Mouse (Mus musculus) heart, embryonic 16.5 days (tissue): ENCODE measurements at regions not wholly inside any gene's neighbourhood (a gene's known extent, or its start where the extent isn't known, plus 50 kb on each side); places are given as distances from the start of the nearest gene placed in this dataset.
A peak's percentile ranks its signal among the peaks of the same experiment; 100 is the strongest.

Experiments
- ATAC-seq: fragments of 200-750 bp; cut with Nextera tagmentation; replicated peaks from 2 replicates; pipeline ENCODE4 v1.8.0; 2017; ENCODE audit warnings: moderate number of reproducible peaks; ENCODE audit not compliant: insufficient read depth, low FRiP score; ENCODE audit errors: extremely low read depth
- H3K27ac ChIP-seq: fragments of 300-500 bp; sonication (generic); 2 replicates; pipeline ENCODE4 v1.5.1; 2014; ENCODE audit warnings: mild to moderate bottlenecking, low read length, control low read depth, moderate library complexity
- H3K27me3 ChIP-seq: fragments of 300-500 bp; sonication (generic); 2 replicates; pipeline ENCODE4 v1.6.1; 2014; ENCODE audit warnings: low read length, mixed read lengths; ENCODE audit not compliant: control insufficient read depth, insufficient read depth
- H3K36me3 ChIP-seq: fragments of 300-500 bp; sonication (generic); 2 replicates; pipeline ENCODE4 v1.6.1; 2014; ENCODE audit not compliant: control insufficient read depth, insufficient read depth
- H3K4me1 ChIP-seq: fragments of 300-500 bp; sonication (generic); 2 replicates; pipeline ENCODE4 v1.6.1; 2014; ENCODE audit warnings: low read length, mixed read lengths; ENCODE audit not compliant: control insufficient read depth, insufficient read depth
- H3K4me2 ChIP-seq: fragments of 300-500 bp; sonication (generic); 2 replicates; pipeline ENCODE4 v1.6.1; 2014; ENCODE audit warnings: low read depth, mild to moderate bottlenecking, control low read depth, low read length
- H3K4me3 ChIP-seq: fragments of 300-500 bp; sonication (generic); 2 replicates; pipeline ENCODE4 v1.5.1; 2014; ENCODE audit warnings: mild to moderate bottlenecking, control low read depth, low read length
- H3K9ac ChIP-seq: fragments of 300-500 bp; sonication (generic); 2 replicates; pipeline ENCODE4 v1.6.1; 2014; ENCODE audit warnings: low read length, control low read depth
- H3K9me3 ChIP-seq: fragments of 300-500 bp; sonication (generic); replicated peaks from 2 replicates; pipeline ENCODE4 v1.6.1; 2016; ENCODE audit warnings: low read length; ENCODE audit not compliant: control insufficient read depth
- WGBS: fragments of 180-500 bp; shearing (Covaris S2); extraction: QIAGEN DNeasy Blood & Tissue Kit; methylation state at CpG from one replicate; pipeline ENCODE4 v1.1.7; 2014; 5-methylcytosine and 5-hydroxymethylcytosine counted together

GRCm38 (mm10) chr12:12498621-12499020 is 236.7 kb downstream of the Fam49a start:
- no peak overlapping the region for H3K4me3 ChIP-seq
- H3K27ac ChIP-seq, result no peak overlapping the region
- peaks cover 17% of the 10 kb centered on the region for H3K4me1 ChIP-seq
- no peaks in the 10 kb centered on the region for H3K36me3 ChIP-seq
- no peak overlapping the region for H3K9ac ChIP-seq
- ATAC-seq, result no peak
- no peaks in the 10 kb centered on the region for H3K27me3 ChIP-seq
- no peak overlapping the region for H3K4me2 ChIP-seq
- no peaks in the 10 kb centered on the region for H3K9me3 ChIP-seq

DNA sequence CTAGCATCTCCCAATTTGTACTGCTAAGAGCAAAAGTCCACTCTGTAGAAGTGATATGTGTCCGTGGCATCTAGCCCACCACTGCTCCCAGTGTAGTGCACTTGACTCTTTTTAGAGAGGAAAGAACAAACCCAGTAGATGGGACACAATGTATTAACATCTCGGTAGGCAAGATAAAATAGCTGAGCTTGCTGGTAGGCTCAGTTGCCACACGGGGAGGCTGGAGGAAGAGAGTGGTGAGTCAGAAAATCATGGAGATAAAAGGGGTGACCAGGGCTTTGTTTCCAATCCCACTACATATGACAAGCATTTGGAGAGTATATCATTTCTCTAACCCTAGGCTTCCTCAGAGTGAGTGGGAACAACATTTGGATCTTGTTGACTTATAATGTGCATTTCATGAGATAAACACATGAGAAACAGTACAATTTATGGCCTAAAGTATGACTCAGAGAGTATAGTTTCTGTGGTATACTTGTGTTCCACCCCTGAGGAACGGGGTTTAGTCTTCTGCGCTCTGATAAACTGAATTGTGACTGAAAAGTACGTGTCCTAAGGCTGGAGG is 235.4 kb downstream of the Fam49a start:
- 62% methylated on average over 6 of the region's 6 CpGs for WGBS

GRCm38 (mm10) chr12:12496593-12497141 is 234.7 kb downstream of the Fam49a start:
- H3K4me2 ChIP-seq, result no peak overlapping the region
- no peaks in the 10 kb centered on the region for H3K27me3 ChIP-seq
- ATAC-seq, result peak; percentile 77
- WGBS, result 39% methylated on average over 7 of the region's 7 CpGs
- H3K4me1 ChIP-seq, result peaks cover 17% of the 10 kb centered on the region
- H3K4me3 ChIP-seq, result no peak overlapping the region
- no peak overlapping the region for H3K9ac ChIP-seq
- H3K36me3 ChIP-seq, result no peaks in the 10 kb centered on the region
- no peaks in the 10 kb centered on the region for H3K9me3 ChIP-seq
- H3K27ac ChIP-seq, result peak overlapping the region; percentile 61

More for the DNA sequence above, 235.4 kb downstream of the Fam49a start:
- H3K9ac ChIP-seq, result no peak overlapping the region
- H3K4me3 ChIP-seq, result no peak overlapping the region
- no peaks in the 10 kb centered on the region for H3K36me3 ChIP-seq
- 0 out of 2 replicates have a peak, but pooled peaks have one; percentile 14 for ATAC-seq
- no peaks in the 10 kb centered on the region for H3K9me3 ChIP-seq
- H3K4me1 ChIP-seq, result peaks cover 17% of the 10 kb centered on the region
- H3K4me2 ChIP-seq, result no peak overlapping the region
- peak overlapping the region; percentile 61 for H3K27ac ChIP-seq
- no peaks in the 10 kb centered on the region for H3K27me3 ChIP-seq

- Histone ChIP-seq H3K9me3 (no peaks in the 10 kb centered on the region), H3K36me3 (no peaks in the 10 kb centered on the region), H3K27me3 (no peaks in the 10 kb centered on the region), H3K27ac (no peak overlapping the region), H3K4me2 (no peak overlapping the region), H3K4me1 (no peaks in the 10 kb centered on the region), H3K4me3 (no peak overlapping the region), H3K9ac (no peak overlapping the region)
- ATAC-seq, result no peak
- 80% methylated on average over 1 of the region's 1 CpGs for WGBS
Observed at GRCm38 (mm10) chr12:12490173-12490572, 228.2 kb downstream of the Fam49a start.

DNA sequence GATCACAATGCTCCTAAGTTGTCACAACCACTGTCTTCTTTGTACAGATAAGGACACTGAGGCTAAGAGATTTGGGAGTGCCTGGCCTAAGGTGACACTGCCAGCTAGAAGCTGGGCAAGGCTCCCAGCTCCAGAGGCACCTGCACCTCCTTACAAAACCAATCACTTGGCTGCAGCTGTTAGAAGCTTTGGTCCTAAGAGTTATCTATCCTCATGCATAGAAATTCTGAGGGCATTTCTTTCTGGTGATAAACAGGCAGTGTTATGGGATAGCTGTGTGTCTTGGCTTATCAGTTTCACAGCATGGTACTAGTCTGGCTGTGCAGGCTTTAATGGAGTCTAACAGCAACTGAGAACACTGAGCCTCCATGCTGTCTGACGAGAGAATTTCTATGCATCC is 226.2 kb downstream of the Fam49a start:
- Histone ChIP-seq H3K9me3 (no peaks in the 10 kb centered on the region), H3K9ac (no peak overlapping the region), H3K4me3 (no peak overlapping the region), H3K4me1 (no peaks in the 10 kb centered on the region), H3K27ac (no peak overlapping the region), H3K36me3 (no peaks in the 10 kb centered on the region), H3K27me3 (no peaks in the 10 kb centered on the region), H3K4me2 (no peak overlapping the region)
- 90% methylated on average over 1 of the region's 1 CpGs for WGBS
- ATAC-seq, result no peak

GRCm38 (mm10) chr12:12486656-12487356 is 224.9 kb downstream of the Fam49a start:
- Histone ChIP-seq H3K4me2 (no peak overlapping the region), H3K27ac (no peak overlapping the region), H3K4me3 (no peak overlapping the region), H3K9me3 (no peaks in the 10 kb centered on the region), H3K4me1 (no peaks in the 10 kb centered on the region), H3K9ac (no peak overlapping the region), H3K27me3 (no peaks in the 10 kb centered on the region), H3K36me3 (no peaks in the 10 kb centered on the region)
- WGBS, result 87% methylated on average over 1 of the region's 1 CpGs
- no peak for ATAC-seq

- Histone ChIP-seq H3K4me1 (no peaks in the 10 kb centered on the region), H3K4me2 (no peak overlapping the region), H3K9me3 (no peaks in the 10 kb centered on the region), H3K4me3 (no peak overlapping the region), H3K27me3 (no peaks in the 10 kb centered on the region), H3K36me3 (no peaks in the 10 kb centered on the region), H3K9ac (no peak overlapping the region), H3K27ac (no peak overlapping the region)
- no peak for ATAC-seq
- WGBS, result 85% methylated on average over 9 of the region's 9 CpGs
Observed at GRCm38 (mm10) chr12:12484921-12485680, 223.2 kb downstream of the Fam49a start.

DNA sequence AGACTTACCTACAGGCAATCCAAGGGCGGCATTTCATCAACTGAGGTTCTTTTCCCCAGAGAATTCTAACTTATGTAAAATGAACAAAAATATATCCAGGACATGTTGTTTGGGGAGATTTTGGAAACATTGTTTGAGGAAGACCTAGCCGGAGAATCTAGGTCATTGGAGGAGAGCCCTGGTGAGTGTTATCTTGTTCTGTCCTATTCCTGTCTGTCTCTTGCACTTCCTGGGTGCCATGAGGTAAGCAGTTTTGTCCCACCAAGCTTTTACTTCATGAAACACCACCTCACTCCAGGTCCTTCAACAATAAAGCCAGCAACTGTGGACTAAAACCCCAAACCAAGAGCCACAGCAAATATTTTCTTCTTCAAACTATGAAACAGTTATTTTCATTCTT is 218.5 kb downstream of the Fam49a start:
- H3K27me3 ChIP-seq, result no peaks in the 10 kb centered on the region
- H3K4me1 ChIP-seq, result no peaks in the 10 kb centered on the region
- 93% methylated on average over 2 of the region's 2 CpGs for WGBS
- H3K9me3 ChIP-seq, result no peaks in the 10 kb centered on the region
- no peak overlapping the region for H3K27ac ChIP-seq
- H3K9ac ChIP-seq, result no peak overlapping the region
- no peak for ATAC-seq
- H3K4me2 ChIP-seq, result no peak overlapping the region
- H3K36me3 ChIP-seq, result no peaks in the 10 kb centered on the region
- H3K4me3 ChIP-seq, result no peak overlapping the region

DNA sequence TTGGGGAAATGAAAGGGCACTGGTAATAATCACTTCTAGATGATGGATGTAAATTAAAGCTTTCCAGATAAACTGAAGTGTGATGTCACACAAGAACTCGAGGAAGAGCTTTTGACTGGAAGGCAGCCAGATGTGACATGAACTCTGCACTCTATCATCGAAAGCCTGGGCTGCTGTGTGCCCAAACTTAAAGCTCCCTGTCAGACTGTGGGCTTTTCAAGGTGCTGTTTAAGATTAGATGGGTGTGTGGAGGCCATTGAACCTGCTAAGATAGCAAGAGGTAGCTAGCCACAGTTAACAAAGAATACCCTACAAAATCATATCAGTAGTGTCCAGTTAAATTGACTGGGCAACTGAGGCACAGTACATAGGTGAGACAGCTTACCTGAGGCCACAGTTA is 190.1 kb downstream of the Fam49a start:
- H3K4me1 ChIP-seq, result no peaks in the 10 kb centered on the region
- 15% methylated on average over 2 of the region's 2 CpGs for WGBS
- H3K4me2 ChIP-seq, result no peak overlapping the region
- H3K36me3 ChIP-seq, result no peaks in the 10 kb centered on the region
- H3K9me3 ChIP-seq, result no peaks in the 10 kb centered on the region
- no peak for ATAC-seq
- no peaks in the 10 kb centered on the region for H3K27me3 ChIP-seq
- no peak overlapping the region for H3K9ac ChIP-seq
- no peak overlapping the region for H3K4me3 ChIP-seq
- no peak overlapping the region for H3K27ac ChIP-seq
